Mouse (Mus musculus) thymus, postnatal 4 days (tissue): ENCODE data around the gene Zfr.
"Not testable (repeated sequence)": the region's sequence is repeated elsewhere in the genome, so short reads cannot be mapped to it uniquely, and the experiment has no call there.

ENCODE experiments used
- DNase-seq: peaks from one replicate; pipeline ENCODE4 v3.0.0; 2021

The Zfr gene

DNA sequence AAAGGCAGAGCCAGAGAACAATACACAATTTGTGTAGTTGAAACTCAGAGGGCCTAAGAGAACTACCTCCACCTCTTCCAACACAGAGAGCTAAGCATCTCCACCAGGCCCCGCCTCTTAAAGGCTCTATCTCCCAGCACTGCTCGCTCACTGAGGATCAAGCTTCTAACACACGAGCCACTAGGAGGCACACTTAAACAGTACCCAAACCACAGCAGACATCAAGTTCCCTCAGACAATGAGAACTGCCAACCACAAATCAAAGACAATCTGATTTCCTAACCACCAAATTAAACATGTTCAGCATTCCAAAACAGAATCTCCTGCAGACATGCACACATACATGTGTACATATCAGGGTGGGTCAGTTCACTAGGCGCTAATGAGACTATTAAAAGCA is 9.4 kb upstream of the Zfr start:
- peak; percentile 38 for DNase-seq

DNA sequence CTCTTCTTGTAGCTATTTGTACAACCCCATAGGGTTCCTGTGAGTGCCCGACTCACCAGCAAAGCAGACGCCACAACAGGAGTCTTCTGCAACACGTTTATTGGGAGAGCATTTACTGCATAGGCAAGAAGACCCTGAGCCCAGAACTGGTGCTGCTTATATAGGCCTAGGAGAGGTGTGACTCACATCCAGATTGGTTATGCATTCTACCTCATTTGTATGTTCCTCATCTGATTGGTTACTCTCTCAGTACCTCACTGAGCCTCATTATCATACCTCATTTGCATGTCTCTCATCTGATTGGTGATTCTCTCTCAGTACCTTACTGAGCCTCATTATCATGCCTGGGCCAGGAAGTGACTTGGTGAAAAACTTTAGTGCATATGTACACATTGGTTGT is 8.7 kb upstream of the Zfr start:
- DNase-seq = not testable (repeated sequence)

DNA sequence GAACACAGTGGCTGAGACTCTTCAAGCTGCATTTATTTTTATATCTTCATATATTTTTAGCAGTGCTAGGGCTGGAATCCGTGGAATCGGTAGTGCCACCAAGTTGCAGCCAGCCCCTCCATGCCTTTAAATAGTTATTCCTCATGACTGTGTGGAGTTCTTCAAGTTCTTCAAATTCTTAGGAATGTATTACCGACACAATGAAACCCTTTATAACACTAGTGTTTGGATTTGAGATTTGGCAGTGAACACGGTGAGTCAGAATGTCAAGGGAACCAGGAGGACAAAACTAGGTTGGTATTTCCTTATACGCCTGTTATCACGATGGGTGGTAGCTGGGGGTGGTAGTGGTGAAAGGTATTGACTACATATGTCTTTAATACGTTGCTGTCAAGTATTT is 6.4 kb upstream of the Zfr start:
- DNase-seq = no peak

DNA sequence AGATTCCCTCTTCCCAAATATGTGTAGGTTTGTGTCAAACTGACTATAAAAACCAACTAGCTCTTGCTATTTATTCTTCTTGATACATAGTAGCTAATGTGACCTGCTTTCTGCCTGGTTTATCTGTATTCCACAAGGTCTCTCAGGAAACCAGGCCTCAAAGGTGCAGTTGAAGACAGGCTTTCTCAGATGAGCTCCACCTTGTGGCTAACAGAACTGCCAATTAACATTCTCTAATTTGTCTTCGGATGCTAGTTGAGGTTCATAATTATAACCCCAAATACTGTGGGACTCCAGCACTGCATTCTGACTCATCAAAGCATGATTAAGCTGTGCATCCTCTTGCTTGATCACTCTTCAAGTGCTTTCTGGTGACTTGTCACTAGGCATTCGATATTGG is 4.2 kb upstream of the Zfr start:
- DNase-seq = no peak

DNA sequence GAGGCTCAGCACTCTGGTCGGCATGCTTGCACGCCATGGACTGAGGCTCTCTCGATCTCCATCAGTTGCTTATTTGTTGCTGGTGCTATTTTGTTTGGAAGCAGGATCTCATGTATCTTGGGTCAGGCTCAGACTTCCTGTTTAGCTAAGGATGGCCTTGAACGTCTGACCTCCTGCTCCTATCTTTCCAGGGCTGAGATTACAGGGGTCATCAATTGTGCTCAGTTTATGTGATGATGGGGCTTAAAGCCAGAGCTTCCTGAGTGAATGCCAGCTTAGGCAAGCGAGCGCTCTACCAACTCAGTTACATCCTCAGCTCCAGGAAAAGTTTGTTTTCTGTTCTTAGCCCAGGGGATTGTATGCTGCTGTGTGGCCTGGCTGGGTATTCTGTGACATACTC is 3.1 kb upstream of the Zfr start:
- DNase-seq = no peak

DNA sequence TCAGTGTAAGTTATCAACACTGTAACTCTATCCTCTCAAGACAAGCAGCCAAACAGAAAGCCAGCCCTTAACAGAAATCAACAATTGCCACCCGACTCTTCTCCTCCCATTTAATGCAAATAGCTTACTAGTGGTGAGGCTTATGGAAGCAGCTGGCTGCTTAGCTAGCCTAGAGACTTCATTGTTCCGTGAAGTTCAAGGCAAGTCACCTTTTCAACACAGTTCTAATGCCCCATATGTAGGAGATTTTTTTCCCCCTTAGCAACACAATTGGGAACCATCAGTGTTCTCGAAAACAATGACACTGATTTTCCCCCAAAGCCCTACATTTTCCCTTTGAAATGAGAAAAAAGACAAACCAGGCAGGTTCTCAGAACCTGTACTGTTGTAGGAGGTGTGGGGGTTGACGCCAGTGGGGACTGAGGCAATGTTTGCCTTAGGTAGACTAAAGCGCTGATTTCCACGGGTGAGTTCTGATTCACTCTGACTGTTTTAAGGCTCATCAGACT is 1.9 kb upstream of the Zfr start:
- no peak for DNase-seq

DNA sequence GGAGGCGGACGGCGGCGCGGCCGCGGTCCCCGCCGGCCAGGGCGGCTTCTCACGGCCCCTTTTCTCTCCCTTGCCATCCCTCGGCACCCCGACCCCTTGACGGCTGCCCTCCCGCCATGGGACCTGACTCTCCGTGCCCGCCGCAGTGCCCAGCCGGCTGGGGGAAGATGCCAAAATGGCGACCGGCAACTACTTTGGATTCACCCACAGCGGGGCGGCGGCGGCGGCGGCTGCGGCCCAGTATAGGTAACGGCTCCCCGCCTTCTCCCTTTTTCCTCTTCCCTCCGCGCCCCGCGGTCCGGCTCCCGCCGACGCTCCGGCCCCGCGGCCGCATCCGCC is 431 bp downstream of the Zfr start:
- DNase-seq = peak; percentile 78

DNA sequence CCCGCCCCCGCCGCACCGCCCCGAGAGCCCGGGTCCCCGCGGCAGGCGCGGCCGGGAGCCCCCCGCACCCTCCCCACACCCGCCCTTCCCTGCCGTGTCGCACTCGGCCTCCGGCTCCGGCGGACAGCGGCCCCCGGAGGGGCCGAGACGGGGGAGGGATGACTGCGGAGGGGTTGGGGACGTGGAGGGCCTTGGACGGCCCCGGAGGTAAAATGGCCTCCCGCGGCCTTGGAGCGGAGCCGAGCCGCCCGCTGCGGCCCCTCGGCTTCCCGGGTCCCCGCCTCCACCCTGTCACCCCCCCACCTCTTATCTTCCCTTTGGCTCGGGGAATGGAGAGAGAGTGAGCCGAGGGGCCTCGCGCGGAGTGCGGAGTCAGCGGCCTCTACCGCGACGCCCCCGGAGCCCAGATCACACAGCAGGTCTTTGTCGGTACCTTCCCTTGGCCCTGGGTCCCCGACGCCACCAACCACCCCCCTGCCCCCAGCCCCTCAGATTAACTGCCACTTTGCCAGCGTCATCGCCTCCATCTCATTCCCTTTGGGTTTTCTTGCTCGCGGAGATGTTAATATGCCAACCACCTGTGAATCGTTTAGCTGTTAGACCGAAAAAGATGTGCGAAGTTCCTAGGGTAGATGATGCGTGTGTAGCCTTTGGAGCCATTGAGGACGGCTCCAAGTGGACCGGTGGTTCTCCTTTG is 949 bp downstream of the Zfr start:
- DNase-seq = peak; percentile 65

DNA sequence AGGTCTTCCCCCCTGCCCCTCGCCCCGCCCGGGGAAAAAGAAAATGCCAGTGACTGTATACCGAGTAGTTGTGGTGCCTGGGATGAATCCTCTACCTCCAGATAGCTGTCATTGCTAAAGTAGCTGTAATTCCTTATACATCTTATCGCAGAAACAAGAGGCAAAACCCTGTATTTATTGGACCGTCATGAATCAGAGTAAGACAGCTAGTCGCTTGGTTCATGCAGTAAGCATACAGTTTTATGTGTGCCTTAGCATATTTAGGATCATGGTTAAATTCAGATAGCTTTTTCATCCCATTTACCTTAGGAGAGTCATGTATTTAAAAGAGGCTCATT is 1.5 kb downstream of the Zfr start:
- no peak for DNase-seq

DNA sequence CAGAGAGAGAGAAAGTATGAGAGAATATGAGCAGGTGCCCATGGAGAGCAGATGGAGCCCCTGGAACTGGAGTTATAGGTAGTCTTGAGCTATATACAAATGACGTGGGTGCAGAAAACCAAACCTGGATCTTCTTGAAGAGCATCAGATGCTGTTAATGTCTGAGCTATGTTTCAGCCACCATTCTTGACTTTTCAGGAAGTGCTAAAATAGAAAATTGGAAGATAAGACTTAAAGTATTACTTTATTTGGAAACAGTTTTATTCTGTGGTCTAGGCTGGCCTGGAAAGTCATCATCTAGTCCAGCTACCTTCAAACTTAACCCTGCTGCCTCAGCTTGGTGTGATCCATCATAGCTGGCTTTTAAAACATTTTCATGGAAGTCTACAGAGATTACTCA is 7.3 kb downstream of the Zfr start:
- DNase-seq = no peak

DNA sequence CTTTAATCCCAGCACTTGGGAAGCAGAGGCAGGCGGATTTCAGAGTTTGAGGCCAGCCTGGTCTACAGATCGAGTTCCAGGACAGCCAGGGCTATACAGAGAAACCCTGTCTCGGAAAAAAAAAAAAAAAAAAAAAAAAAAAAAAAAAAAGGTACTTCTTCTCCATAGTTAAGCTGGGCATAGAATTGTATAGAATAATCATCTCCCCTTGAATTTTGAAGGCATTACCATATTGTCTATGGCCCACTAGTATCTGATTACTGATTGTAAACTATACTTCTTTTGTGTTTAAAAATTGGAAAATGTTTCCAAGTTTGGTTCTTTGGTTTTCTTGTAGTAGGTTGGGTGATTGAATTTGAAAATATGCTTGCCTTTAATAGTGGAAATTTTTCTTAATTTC is 13.2 kb downstream of the Zfr start:
- not testable (repeated sequence) for DNase-seq

DNA sequence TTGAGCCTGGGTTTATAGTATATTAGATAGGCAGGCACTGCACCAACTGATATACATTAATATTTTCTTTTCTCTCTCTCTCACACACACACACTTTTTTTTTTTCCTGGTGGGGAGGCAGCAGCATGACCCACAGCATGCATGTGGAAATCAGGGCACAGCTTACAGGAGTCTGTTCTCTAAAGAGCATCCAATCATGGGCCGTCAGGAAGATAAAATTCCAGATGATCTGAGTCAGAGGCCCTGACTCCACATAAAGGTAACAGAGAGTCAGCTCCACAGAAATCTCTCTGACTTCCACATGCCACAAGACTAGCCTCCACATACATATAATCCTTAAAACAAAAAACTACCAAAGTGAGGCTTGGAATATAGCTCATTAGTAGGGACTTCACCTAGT is 16.9 kb downstream of the Zfr start:
- DNase-seq = no peak

DNA sequence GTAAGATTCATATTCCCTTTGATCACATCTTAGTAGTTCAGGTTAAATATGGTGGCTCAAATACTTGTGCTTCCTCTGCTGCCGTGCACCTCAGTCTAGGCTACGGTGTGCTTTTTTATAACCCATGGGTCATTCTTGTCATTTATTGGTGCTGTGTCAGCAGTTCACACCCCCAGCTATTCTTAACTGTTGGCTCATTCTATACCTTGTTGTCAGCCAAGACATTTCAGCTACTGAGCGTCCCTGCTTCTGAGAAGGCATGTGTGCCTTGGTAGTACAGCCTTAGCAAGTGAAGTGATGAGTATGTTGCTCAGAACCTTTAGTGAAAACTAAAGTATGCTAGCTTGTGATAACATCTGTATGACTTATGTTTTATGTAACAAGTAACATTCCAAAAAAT is 17.7 kb downstream of the Zfr start:
- DNase-seq = no peak

DNA sequence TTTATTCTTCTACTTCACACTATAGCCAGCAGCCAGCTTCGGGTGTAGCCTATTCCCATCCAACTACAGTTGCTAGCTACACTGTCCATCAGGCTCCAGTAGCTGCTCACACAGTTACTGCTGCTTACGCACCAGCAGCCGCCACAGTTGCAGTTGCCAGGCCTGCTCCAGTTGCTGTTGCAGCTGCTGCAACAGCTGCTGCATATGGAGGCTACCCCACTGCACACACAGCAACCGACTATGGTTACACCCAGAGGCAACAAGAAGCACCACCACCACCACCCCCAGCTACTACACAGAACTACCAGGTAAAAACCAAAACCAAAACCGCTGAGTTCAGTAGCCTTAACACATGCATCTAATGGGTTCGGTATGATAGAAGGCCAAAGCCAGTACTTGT is 18.7 kb downstream of the Zfr start:
- DNase-seq = peak; percentile 14

DNA sequence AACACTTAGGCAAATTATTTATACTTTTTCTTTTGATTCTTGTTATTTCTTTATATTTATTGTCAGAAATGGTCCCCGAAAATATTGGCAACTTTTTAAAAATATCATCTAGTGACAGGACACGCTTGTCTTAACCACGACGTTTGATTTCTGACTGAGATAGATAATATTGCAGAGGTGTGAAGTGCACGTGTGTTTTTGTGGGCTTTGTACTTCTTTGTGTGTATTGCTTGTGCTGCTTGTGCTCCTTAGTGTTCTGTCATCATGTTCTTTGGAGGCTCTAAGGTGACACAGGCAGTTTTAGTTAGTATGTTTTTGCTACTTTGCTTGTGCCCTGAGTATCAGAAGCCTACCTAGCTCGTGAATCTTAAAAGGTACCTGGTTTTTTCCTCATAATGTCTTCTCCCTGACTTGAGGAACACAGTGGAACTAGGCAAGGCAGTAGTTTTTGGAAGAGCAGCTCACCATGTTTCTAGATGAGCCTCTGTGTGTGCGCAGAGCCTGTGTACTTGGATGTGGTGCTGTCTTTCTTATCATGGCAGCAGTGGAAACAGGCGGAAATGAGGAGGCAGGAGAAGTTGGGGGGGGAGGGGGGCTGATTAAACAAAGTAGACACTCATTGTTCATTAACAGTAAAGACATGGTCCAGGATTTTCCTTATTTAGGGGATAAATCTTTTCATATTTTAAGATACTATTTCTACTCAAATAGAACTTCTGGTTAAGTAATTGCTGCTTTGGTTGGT is 23.5 kb downstream of the Zfr start:
- no peak for DNase-seq

DNA sequence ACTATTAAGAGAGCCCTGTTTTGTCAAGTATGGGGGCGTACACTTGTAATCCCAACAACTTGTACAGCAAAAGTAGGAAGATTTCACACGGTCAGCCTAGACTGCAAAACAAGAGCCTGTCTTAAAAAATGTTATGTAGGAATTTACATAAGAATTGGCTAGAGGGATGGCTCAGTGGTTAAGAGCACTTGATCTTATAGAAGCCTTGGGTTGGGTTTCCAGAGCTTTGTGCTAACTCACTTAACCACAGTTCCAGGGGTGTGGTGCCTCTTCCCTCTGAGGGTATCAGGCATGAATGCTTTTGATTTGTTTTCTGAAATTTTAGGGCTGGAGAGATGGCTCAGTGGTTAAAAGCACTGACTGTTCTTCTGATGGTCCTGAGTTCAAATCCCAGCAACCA is 29.8 kb downstream of the Zfr start:
- DNase-seq = no peak

DNA sequence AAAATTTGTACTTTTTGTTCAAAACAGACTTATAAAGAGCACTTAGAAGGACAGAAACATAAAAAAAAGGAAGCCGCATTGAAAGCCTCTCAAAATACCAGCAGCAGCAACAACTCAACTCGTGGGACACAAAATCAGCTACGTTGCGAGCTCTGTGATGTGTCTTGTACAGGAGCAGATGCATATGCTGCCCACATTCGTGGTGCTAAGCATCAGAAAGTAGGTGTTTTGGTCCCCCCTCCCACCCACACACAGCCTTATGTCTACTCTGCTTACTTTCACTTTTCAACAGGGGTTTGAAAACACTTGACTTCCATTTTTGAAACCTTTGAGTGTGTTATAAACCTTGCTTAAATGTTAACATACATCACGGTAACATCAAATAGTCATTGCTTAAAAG is 31.9 kb downstream of the Zfr start:
- no peak for DNase-seq

DNA sequence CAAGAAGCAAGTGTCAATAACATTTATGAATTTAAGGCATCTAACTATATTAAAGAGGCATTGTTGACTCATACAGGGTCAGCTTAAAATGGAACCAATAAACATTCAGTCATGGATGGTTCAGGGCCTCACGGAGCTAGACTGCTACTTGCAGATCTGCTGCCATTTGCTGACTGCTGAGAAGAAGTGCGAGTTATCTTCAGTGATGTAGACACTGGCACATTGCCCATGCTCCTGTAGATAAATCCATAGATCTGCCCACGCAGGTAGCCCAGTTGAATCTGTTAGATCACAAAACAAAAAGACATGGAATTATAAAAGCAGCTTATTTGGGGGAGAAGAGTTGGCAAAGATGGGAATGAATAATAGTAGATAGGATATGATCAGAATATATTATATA is 36.1 kb downstream of the Zfr start:
- DNase-seq = no peak

DNA sequence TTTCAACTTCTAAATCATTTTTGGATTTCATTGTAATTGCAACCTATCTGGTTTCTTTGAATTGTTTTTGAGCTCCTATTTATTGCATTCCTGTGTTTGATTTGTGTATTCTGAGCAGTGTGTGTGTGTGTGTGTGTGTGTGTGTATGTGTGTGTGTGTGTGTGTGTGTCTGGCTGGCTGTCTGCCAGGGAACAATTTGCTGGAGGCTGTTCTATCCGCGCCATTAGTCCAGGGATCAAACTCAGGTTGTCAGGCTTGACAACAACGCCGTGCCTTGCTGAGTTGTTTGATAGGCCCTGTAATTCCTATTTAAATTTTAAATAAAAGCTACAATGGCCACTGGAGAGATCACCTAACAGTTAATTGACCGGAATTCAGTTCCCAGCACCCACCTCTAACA is 60.5 kb downstream of the Zfr start:
- DNase-seq = no peak

DNA sequence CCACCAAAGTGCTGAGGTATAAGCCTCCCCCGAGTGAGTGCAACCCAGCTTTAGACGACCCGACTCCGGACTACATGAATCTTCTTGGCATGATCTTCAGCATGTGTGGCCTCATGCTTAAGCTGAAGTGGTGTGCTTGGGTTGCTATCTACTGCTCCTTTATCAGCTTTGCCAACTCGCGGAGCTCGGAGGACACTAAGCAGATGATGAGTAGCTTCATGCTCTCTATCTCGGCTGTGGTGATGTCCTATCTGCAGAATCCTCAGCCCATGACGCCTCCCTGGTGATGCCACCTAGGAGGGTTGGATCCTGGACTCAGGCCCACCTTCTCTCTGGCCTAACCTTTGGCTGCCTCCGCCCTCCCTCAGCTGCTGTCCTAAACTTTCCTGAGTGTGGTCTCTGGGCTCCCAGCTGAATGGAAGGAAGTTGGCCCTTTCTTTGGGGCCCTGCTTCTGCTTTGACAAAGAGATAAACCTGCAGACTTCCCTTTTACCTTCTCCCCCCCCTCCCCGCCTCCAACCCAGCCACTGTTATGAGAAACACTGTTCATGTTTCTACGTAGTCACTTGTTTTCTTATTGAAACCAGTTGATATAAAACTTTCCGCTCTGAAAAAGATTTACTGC is 63.7 kb downstream of the Zfr start:
- DNase-seq = not testable (repeated sequence)

DNA sequence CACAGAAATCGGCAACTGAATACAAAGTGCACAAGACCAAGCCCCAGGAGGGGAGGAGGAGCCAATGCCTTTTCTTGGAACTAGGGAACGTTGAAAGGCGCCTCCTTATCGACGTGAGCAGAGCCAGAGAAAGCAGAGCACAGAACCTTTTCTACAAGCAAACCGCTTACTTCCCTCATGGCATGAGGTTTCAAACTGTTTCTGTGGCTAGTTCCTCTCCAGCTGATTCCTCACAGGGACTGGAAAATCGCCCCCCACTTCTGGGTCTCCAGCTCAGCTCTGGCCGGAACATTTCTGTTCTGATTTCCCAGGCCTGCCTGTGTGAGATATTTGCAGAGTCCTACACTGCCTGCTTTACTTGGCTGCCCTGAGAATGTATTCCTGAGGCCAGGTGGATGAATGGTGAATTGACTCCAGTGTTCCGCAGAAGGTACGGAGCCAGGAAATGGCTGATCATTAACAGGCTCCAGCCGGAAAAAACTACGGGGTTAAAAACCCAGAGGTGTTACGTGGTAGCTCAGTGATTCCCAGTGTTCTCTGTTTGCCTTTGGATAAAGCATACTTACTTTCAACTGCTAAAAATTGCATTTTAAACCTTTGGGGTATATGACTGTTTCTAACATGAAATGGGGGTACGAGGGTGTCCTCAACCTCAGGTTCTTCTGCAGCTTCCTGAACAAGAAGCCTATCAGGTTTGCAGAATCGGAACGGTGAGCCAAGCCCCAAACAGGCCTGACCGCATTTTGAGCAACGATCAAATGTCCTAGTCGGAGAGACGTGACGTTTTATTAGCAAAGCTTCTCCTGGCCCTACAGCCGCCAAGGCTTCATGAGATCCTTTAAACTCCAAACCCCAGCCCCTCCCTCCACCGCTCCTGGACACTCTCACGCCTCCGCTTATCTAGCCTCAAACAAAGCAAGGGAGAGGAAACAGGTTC is 76.5 kb downstream of the Zfr start:
- no peak for DNase-seq

DNA sequence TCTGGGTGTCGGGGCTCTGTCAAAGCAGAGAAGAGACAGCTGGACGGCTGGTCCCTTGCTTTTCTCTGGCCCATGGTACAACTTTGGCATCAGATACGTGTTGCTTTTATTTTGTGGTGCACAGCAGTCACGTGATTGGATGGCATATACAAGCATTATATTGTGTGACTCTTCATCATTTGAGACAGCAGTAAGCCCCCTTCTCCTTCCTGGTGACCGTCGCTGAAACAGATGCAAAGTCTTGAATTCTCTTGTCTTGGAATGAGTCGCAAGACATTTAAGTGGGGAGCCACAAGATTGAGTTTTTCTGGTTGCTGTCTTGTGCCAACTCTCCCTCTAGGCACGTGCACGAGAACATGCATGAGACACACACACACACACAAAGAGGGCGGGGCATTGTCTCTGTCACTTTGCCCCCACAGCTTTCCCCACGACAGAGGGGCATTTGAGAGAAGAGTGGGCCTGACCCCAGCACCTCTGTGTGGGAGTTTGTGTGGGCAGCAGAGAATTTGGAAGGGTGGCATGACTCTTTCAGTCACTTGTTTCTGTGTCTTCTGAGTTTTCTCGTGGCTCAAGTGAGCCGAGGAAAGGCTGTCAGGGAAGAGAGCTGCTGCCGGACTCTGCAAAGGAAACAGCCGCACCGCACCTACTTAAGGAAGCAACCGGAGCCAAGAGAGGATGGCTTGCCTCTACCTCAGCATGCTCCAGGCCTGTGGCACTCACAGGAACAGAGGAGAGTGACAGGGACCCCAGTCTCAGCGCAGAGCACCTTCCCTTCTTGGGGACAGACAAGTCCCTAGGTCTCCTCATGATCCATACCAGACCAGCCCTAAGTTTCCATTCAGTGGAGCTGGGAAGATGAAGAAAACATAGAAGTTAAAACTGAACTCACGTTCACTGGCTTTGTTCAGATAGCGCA is 77.4 kb downstream of the Zfr start:
- no peak for DNase-seq
